Mouse (Mus musculus): ENCODE data around the gene Gm3285. TPM values are rescaled to one million over a fixed set of nuclear protein-coding genes. Genes with fewer than 3 reads are reported as not detected.

The Gm3285 gene
- polyA plus RNA-seq, 2 experiments, result 0.06 TPM; not detected in 1

DNA sequence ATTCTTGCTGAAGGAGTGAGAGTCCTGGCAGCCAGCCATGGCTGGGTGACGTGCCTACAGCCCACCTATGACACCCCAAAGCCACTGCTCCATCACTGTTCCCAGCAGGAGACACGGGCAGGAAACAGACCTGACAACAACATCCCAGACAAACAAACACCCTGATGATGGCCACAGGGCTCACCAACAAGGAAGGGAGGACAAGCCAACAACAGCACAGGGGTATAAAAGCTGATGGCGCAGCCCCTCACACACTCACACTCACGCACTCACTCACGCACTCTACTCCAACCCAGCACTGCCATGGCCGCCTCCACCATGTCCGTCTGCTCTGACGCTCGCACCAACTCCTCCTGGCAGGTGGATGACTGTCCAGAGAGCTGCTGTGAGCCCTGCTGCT, 9.2 kb upstream of the Gm3285 start, which contains the start of gene Gm10318:
TSS of gene Gm10318 (plus strand) at position 301 of the 400 bp plus-strand sequence.
- ATAC-seq (ENCODE audit: low FRiP score, low read depth) (no peak), DNase-seq (ENCODE audit: low spot score) (no peak)
- WGBS, result 66% methylated on average over 9 of the region's 9 CpGs
- Histone ChIP-seq H3K27me3 (ENCODE audit: control insufficient read depth, insufficient read depth, low read length) (no peaks in the 10 kb centered on the region), H3K9ac (ENCODE audit: low read depth, low read length, severe bottlenecking) (no peak within 1 kb of the TSS), H3K36me3 (ENCODE audit: control insufficient read depth, insufficient read depth, low read length) (no peaks in the 10 kb centered on the region), H3K4me2 (replicated peaks; ENCODE audit: low read depth, low read length, severe bottlenecking) (no peak within 1 kb of the TSS), H3K4me3 (replicated peaks; ENCODE audit: low read length) (no peak within 1 kb of the TSS), H3K9me3 (ENCODE audit: control insufficient read depth, low read length) (no peaks in the 10 kb centered on the region), H3K4me1 (ENCODE audit: control insufficient read depth, insufficient read depth, low read length) (no peaks in the 10 kb centered on the region), H3K27ac (replicated peaks; ENCODE audit: low read depth, low read length) (no peak within 1 kb of the TSS)
- no peak for TF ChIP-seq POLR2A (IDR thresholded peaks at IDR 0.05; ENCODE audit: borderline replicate concordance, extremely low read depth, insufficient read depth, insufficient read length)

DNA sequence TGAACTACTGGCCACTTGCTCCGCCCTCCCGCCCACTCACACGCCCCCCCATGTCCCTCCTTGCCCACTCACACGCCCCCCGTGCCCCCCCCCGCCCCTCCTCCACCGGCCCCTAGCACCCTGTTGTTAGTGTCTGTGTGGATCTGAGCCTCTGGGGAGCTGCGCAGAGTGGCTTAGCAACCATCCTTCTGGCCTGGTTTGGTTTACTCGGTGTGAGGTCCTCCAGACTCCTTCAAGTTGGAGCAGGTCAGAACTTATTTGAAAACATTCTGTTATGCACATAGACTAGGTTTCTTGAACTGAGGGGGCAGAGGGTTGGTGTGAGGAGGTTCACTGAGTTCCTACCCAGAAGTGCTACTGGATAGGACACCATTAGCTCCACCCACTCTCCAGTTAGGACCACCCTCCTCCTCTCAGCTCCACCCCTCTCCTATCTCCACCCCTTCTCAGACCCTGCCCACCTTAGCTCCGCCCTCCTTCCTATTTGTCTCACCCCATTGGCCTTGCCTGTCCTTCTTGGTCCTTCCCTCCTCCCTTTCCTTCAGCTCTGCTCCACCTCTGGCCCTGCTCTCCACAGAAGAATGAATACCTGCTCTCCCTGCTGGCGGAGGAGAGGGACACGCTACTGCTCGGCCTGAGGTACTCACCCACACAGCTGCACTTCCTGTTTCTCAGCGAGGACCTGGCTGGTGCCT, 2.4 kb downstream of the Gm3285 start:
- H3K4me3 ChIP-seq (replicated peaks; ENCODE audit: low read length), result peak overlapping the region; percentile 8; the same call in 1 of the 2 replicates
- H3K27me3 ChIP-seq (ENCODE audit: control insufficient read depth, insufficient read depth, low read length), result no peaks in the 10 kb centered on the region
- DNase-seq (ENCODE audit: low spot score), result peak; percentile 21
- no peaks in the 10 kb centered on the region for H3K36me3 ChIP-seq (ENCODE audit: control insufficient read depth, insufficient read depth, low read length)
- no peaks in the 10 kb centered on the region for H3K4me1 ChIP-seq (ENCODE audit: control insufficient read depth, insufficient read depth, low read length)
- H3K9me3 ChIP-seq (ENCODE audit: control insufficient read depth, low read length), result no peaks in the 10 kb centered on the region
- peak; percentile 65 for ATAC-seq (ENCODE audit: low FRiP score, low read depth)
- 26% methylated on average over 14 of the region's 14 CpGs for WGBS
- no peak overlapping the region for H3K27ac ChIP-seq (replicated peaks; ENCODE audit: low read depth, low read length)
- H3K9ac ChIP-seq (ENCODE audit: low read depth, low read length, severe bottlenecking), result no peak overlapping the region
- no peak for TF ChIP-seq POLR2A (IDR thresholded peaks at IDR 0.05; ENCODE audit: borderline replicate concordance, extremely low read depth, insufficient read depth, insufficient read length)
- peak overlapping the region; percentile 30; the same call in 1 of the 2 replicates for H3K4me2 ChIP-seq (replicated peaks; ENCODE audit: low read depth, low read length, severe bottlenecking)

DNA sequence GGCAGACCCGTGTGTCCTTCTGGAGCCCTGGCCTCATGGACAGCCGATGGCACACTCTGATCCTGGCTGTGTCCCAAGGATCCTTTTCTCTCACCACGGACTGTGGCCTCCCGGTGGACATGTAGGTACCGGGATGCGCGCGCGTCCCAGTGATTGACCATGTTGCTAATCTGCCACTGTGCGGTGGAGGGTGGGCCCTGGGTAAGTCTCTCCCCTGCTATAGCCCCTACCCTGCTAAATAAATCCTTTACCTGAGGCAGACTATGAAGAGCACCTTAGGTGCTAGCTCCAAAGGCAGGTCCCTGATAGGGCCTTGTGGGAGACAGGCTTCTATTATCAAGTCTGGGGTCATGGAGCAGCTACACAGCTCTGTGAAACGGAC, 3.0 kb downstream of the Gm3285 start:
- Histone ChIP-seq H3K4me3 (replicated peaks; ENCODE audit: low read length) (peak overlapping the region; percentile 8; the same call in 1 of the 2 replicates), H3K36me3 (ENCODE audit: control insufficient read depth, insufficient read depth, low read length) (no peaks in the 10 kb centered on the region), H3K4me2 (replicated peaks; ENCODE audit: low read depth, low read length, severe bottlenecking) (peak overlapping the region; percentile 30; the same call in 1 of the 2 replicates), H3K9ac (ENCODE audit: low read depth, low read length, severe bottlenecking) (no peak overlapping the region), H3K27me3 (ENCODE audit: control insufficient read depth, insufficient read depth, low read length) (no peaks in the 10 kb centered on the region), H3K4me1 (ENCODE audit: control insufficient read depth, insufficient read depth, low read length) (no peaks in the 10 kb centered on the region), H3K9me3 (ENCODE audit: control insufficient read depth, low read length) (no peaks in the 10 kb centered on the region), H3K27ac (replicated peaks; ENCODE audit: low read depth, low read length) (no peak overlapping the region)
- DNase-seq (ENCODE audit: low spot score) (no peak), ATAC-seq (ENCODE audit: low FRiP score, low read depth) (no peak)
- 35% methylated on average over 11 of the region's 11 CpGs for WGBS
- TF ChIP-seq POLR2A (IDR thresholded peaks at IDR 0.05; ENCODE audit: borderline replicate concordance, extremely low read depth, insufficient read depth, insufficient read length), result no peak

DNA sequence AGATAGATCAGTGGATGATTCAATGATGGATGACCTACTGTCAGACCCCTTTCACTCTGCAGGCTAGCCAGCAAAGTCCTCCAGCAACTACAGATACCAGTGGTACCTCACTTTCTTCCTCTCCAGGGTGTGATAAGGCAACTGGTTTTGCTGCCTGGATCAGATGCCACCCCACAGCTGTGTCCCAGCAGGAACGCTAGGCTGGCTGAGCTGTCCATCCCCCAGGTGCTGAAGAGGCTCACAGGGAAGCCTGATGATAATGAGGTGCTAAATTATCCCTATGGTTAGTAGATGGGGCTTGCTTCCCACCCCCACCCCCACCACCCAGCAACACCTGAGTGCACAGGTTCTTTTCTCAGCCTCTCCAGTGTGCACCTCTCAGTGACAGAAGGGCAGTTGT, 5.8 kb downstream of the Gm3285 start:
- no peak overlapping the region for H3K27ac ChIP-seq (replicated peaks; ENCODE audit: low read depth, low read length)
- H3K9me3 ChIP-seq (ENCODE audit: control insufficient read depth, low read length), result no peaks in the 10 kb centered on the region
- H3K4me1 ChIP-seq (ENCODE audit: control insufficient read depth, insufficient read depth, low read length), result no peaks in the 10 kb centered on the region
- TF ChIP-seq POLR2A (IDR thresholded peaks at IDR 0.05; ENCODE audit: borderline replicate concordance, extremely low read depth, insufficient read depth, insufficient read length), result no peak
- H3K36me3 ChIP-seq (ENCODE audit: control insufficient read depth, insufficient read depth, low read length), result no peaks in the 10 kb centered on the region
- H3K9ac ChIP-seq (ENCODE audit: low read depth, low read length, severe bottlenecking), result no peak overlapping the region
- H3K4me2 ChIP-seq (replicated peaks; ENCODE audit: low read depth, low read length, severe bottlenecking), result no peak overlapping the region
- 10% methylated on average over 1 of the region's 1 CpGs for WGBS
- no peak overlapping the region for H3K4me3 ChIP-seq (replicated peaks; ENCODE audit: low read length)
- H3K27me3 ChIP-seq (ENCODE audit: control insufficient read depth, insufficient read depth, low read length), result no peaks in the 10 kb centered on the region
- no peak for DNase-seq (ENCODE audit: low spot score)
- no peak for ATAC-seq (ENCODE audit: low FRiP score, low read depth)

DNA sequence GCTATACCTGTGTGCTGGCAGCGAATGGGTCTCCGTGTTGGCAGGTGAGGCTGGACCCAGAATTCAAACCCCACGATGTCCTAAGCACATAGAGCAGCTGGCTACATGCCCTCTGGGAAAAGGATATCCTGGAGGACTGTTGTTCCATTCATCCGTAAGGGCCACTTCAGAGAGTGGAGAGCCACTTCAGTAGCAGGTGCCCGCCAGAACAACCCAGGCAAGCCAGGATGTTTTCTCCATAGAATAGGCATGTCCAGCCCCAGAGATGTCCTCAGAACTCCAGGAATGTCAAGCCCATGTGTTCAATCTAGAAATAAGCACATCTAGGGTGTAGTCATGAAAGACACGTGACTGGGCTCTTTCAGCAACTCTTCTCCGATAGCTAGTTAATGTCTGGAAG, 7.9 kb downstream of the Gm3285 start:
- no peak for ATAC-seq (ENCODE audit: low FRiP score, low read depth)
- H3K36me3 ChIP-seq (ENCODE audit: control insufficient read depth, insufficient read depth, low read length), result no peaks in the 10 kb centered on the region

More for the DNA sequence above, 7.9 kb downstream of the Gm3285 start:
- no peaks in the 10 kb centered on the region for H3K4me1 ChIP-seq (ENCODE audit: control insufficient read depth, insufficient read depth, low read length)
- H3K4me3 ChIP-seq (replicated peaks; ENCODE audit: low read length), result no peak overlapping the region
- DNase-seq (ENCODE audit: low spot score), result no peak
- H3K9ac ChIP-seq (ENCODE audit: low read depth, low read length, severe bottlenecking), result no peak overlapping the region
- TF ChIP-seq POLR2A (IDR thresholded peaks at IDR 0.05; ENCODE audit: borderline replicate concordance, extremely low read depth, insufficient read depth, insufficient read length), result no peak
- H3K27ac ChIP-seq (replicated peaks; ENCODE audit: low read depth, low read length), result no peak overlapping the region
- H3K27me3 ChIP-seq (ENCODE audit: control insufficient read depth, insufficient read depth, low read length), result no peaks in the 10 kb centered on the region
- WGBS, result 88% methylated on average over 7 of the region's 7 CpGs
- H3K4me2 ChIP-seq (replicated peaks; ENCODE audit: low read depth, low read length, severe bottlenecking), result no peak overlapping the region
- H3K9me3 ChIP-seq (ENCODE audit: control insufficient read depth, low read length), result no peaks in the 10 kb centered on the region

Measured in limb, embryonic 14.5 days (tissue).